Mouse (Mus musculus) stomach, embryonic 14.5 days (tissue): ENCODE data around the gene Fyn. TPM values are rescaled to one million over a fixed set of nuclear protein-coding genes. Genes with fewer than 3 reads are reported as not detected.

Experiments used
- ATAC-seq: fragments of 200-750 bp; cut with Nextera tagmentation; 2 replicates; pipeline ENCODE4 v1.8.0; 2017; ENCODE audit warnings: low read depth, moderate TSS enrichment; ENCODE audit not compliant: insufficient number of reproducible peaks, insufficient read depth, low FRiP score
- H3K27ac ChIP-seq: fragments of 300-500 bp; sonication (generic); 2 replicates; pipeline ENCODE4 v1.5.1; 2014; ENCODE audit warnings: mild to moderate bottlenecking, low read length, moderate library complexity, mixed read lengths
- H3K27me3 ChIP-seq: fragments of 300-500 bp; sonication (generic); 2 replicates; pipeline ENCODE4 v1.6.1; 2014; ENCODE audit warnings: low read length, control low read depth, mixed read lengths; ENCODE audit not compliant: control insufficient read depth, insufficient read depth
- H3K36me3 ChIP-seq: fragments of 300-500 bp; sonication (generic); 2 replicates; pipeline ENCODE4 v1.6.1; 2014; ENCODE audit warnings: mild to moderate bottlenecking, control low read depth, low read length, moderate library complexity, mixed read lengths; ENCODE audit not compliant: control insufficient read depth, insufficient read depth
- H3K4me1 ChIP-seq: fragments of 300-500 bp; sonication (generic); 2 replicates; pipeline ENCODE4 v1.6.1; 2014; ENCODE audit warnings: low read length, control low read depth, mixed read lengths; ENCODE audit not compliant: control insufficient read depth, insufficient read depth
- H3K4me2 ChIP-seq: fragments of 300-500 bp; sonication (generic); replicated peaks from 2 replicates; pipeline ENCODE4 v1.6.1; 2014; ENCODE audit warnings: low read depth, low read length, control low read depth
- H3K4me3 ChIP-seq: fragments of 300-500 bp; sonication (generic); 2 replicates; pipeline ENCODE4 v1.5.1; 2014; ENCODE audit warnings: low read depth, low read length, control low read depth
- H3K9ac ChIP-seq: fragments of 300-500 bp; sonication (generic); replicated peaks from 2 replicates; pipeline ENCODE4 v1.6.1; 2014; ENCODE audit warnings: low read depth, mild to moderate bottlenecking, control low read depth, low read length, moderate library complexity, mixed read lengths
- H3K9me3 ChIP-seq: fragments of 300-500 bp; sonication (generic); 2 replicates; pipeline ENCODE4 v1.6.1; 2016; ENCODE audit warnings: low read depth, low read length, control low read depth; ENCODE audit not compliant: control insufficient read depth
- WGBS: fragments of 180-500 bp; shearing (Covaris S2); extraction: QIAGEN DNeasy Blood & Tissue Kit; methylation state at CpG from one replicate; pipeline ENCODE4 v1.1.7; 2014; 5-methylcytosine and 5-hydroxymethylcytosine counted together
- polyA plus RNA-seq: library from polyadenylated mRNA; unstranded; fragments of >200 nt; fragmentation: Nextera tagmentation; extraction: Ambion mirVana; gene quantifications from 2 replicates; pipeline ENCODE4 v1.2.1, GENCODE M21; 2014

Fyn gene
- polyA plus RNA-seq, 1 experiment from 2014 or later, result 32.3 TPM

- Histone ChIP-seq H3K27me3 (no peaks in the 10 kb centered on the region), H3K36me3 (no peaks in the 10 kb centered on the region; the same call in 1 of the 2 replicates), H3K9ac (peak overlapping the region; percentile 87), H3K4me2 (peak overlapping the region; percentile 72), H3K27ac (peak overlapping the region; percentile 39; the same call in 1 of the 2 replicates), H3K4me1 (peaks cover 10% of the 10 kb centered on the region), H3K9me3 (no peaks in the 10 kb centered on the region), H3K4me3 (peak overlapping the region; percentile 97)
- no peak for ATAC-seq
- whole genome bisulfite sequencing, result 9% methylated on average over 8 of the region's 8 CpGs
These were observed 2.1 kb downstream of the Fyn start for GRCm38 (mm10) chr10:39370786-39371221.

GRCm38 (mm10) chr10:39371467-39371866 lies 2.8 kb downstream of the Fyn start:
- H3K4me1 ChIP-seq, result peaks cover 10% of the 10 kb centered on the region
- peak overlapping the region; percentile 72 for H3K4me2 ChIP-seq
- whole genome bisulfite sequencing, result 71% methylated on average over 2 of the region's 2 CpGs
- H3K9ac ChIP-seq, result no peak overlapping the region
- no peaks in the 10 kb centered on the region; the same call in 1 of the 2 replicates for H3K36me3 ChIP-seq
- no peaks in the 10 kb centered on the region for H3K9me3 ChIP-seq
- peak overlapping the region; percentile 39; the same call in 1 of the 2 replicates for H3K27ac ChIP-seq
- peak overlapping the region; percentile 97 for H3K4me3 ChIP-seq
- no peak for ATAC-seq
- H3K27me3 ChIP-seq, result no peaks in the 10 kb centered on the region

GRCm38 (mm10) chr10:39371991-39372390 lies 3.3 kb downstream of the Fyn start:
- H3K9ac ChIP-seq, result no peak overlapping the region
- H3K4me1 ChIP-seq, result peaks cover 10% of the 10 kb centered on the region
- peak overlapping the region; percentile 72; the same call in 1 of the 2 replicates for H3K4me2 ChIP-seq
- no peak for ATAC-seq
- WGBS, result 65% methylated on average over 5 of the region's 5 CpGs
- H3K9me3 ChIP-seq, result no peaks in the 10 kb centered on the region
- H3K27me3 ChIP-seq, result no peaks in the 10 kb centered on the region
- no peak overlapping the region for H3K27ac ChIP-seq
- H3K36me3 ChIP-seq, result no peaks in the 10 kb centered on the region; the same call in 1 of the 2 replicates
- no peak overlapping the region for H3K4me3 ChIP-seq

GRCm38 (mm10) chr10:39376676-39377075 lies 8.0 kb downstream of the Fyn start:
- ATAC-seq, result no peak
- Histone ChIP-seq H3K9me3 (no peaks in the 10 kb centered on the region), H3K27ac (no peak overlapping the region), H3K9ac (no peak overlapping the region), H3K4me3 (no peak overlapping the region), H3K36me3 (no peaks in the 10 kb centered on the region; the same call in 1 of the 2 replicates), H3K4me2 (no peak overlapping the region), H3K4me1 (peaks cover 5% of the 10 kb centered on the region; the same call in 1 of the 2 replicates), H3K27me3 (no peaks in the 10 kb centered on the region)
- 79% methylated on average over 9 of the region's 9 CpGs for WGBS

- Histone ChIP-seq H3K4me2 (no peak overlapping the region), H3K27ac (no peak overlapping the region), H3K36me3 (no peaks in the 10 kb centered on the region; the same call in 1 of the 2 replicates), H3K4me1 (peaks cover 5% of the 10 kb centered on the region; the same call in 1 of the 2 replicates), H3K4me3 (no peak overlapping the region), H3K9me3 (no peaks in the 10 kb centered on the region), H3K27me3 (no peaks in the 10 kb centered on the region), H3K9ac (no peak overlapping the region)
- 76% methylated on average over 5 of the region's 5 CpGs for WGBS
- no peak for ATAC-seq
These were observed 8.6 kb downstream of the Fyn start for GRCm38 (mm10) chr10:39377219-39377618.

GRCm38 (mm10) chr10:39378025-39378603 lies 9.5 kb downstream of the Fyn start:
- WGBS, result 77% methylated on average over 8 of the region's 8 CpGs
- no peak for ATAC-seq
- Histone ChIP-seq H3K27me3 (no peaks in the 10 kb centered on the region), H3K9ac (no peak overlapping the region), H3K4me2 (no peak overlapping the region), H3K27ac (no peak overlapping the region), H3K4me1 (peaks cover 5% of the 10 kb centered on the region; the same call in 1 of the 2 replicates), H3K4me3 (no peak overlapping the region), H3K36me3 (no peaks in the 10 kb centered on the region), H3K9me3 (no peaks in the 10 kb centered on the region)

GRCm38 (mm10) chr10:39379287-39379686 lies 10.6 kb downstream of the Fyn start:
- no peak for ATAC-seq
- 65% methylated on average over 8 of the region's 10 CpGs for WGBS
- H3K4me3 ChIP-seq, result no peak overlapping the region
- H3K27me3 ChIP-seq, result no peaks in the 10 kb centered on the region
- H3K4me1 ChIP-seq, result peaks cover 5% of the 10 kb centered on the region; the same call in 1 of the 2 replicates
- H3K36me3 ChIP-seq, result no peaks in the 10 kb centered on the region
- H3K27ac ChIP-seq, result no peak overlapping the region
- no peaks in the 10 kb centered on the region for H3K9me3 ChIP-seq
- H3K4me2 ChIP-seq, result no peak overlapping the region
- H3K9ac ChIP-seq, result no peak overlapping the region

GRCm38 (mm10) chr10:39379721-39380370 lies 11.2 kb downstream of the Fyn start:
- H3K27me3 ChIP-seq, result no peaks in the 10 kb centered on the region
- H3K9me3 ChIP-seq, result no peaks in the 10 kb centered on the region
- H3K4me2 ChIP-seq, result no peak overlapping the region
- 61% methylated on average over 5 of the region's 5 CpGs for WGBS
- ATAC-seq, result no peak
- no peak overlapping the region for H3K9ac ChIP-seq
- H3K27ac ChIP-seq, result no peak overlapping the region
- H3K4me3 ChIP-seq, result no peak overlapping the region
- H3K36me3 ChIP-seq, result no peaks in the 10 kb centered on the region
- peaks cover 5% of the 10 kb centered on the region; the same call in 1 of the 2 replicates for H3K4me1 ChIP-seq
